Mouse (Mus musculus) hindbrain, postnatal 0 days (tissue): ENCODE results near the gene Slc29a1. TPM values are rescaled to one million over a fixed set of nuclear protein-coding genes. Genes with fewer than 3 reads are reported as not detected.

ENCODE experiments used
- ATAC-seq: fragments of 200-750 bp; cut with Nextera tagmentation; 2 replicates; pipeline ENCODE4 v1.8.0; 2017; ENCODE audit warnings: mild to moderate bottlenecking, moderate TSS enrichment, moderate library complexity
- DNase-seq: peaks from one replicate; pipeline ENCODE4 v3.0.0-alpha.2; 2015; ENCODE audit warnings: low spot score
- H3K27ac ChIP-seq: fragments of 300-500 bp; sonication (generic); 2 replicates; pipeline ENCODE4 v1.5.1; 2014; ENCODE audit warnings: mild to moderate bottlenecking
- H3K27me3 ChIP-seq: fragments of 300-500 bp; sonication (generic); 2 replicates; pipeline ENCODE4 v1.6.1; 2014; ENCODE audit warnings: low read length, mixed read lengths; ENCODE audit not compliant: insufficient read depth
- H3K36me3 ChIP-seq: fragments of 300-500 bp; sonication (generic); 2 replicates; pipeline ENCODE4 v1.6.1; 2014; ENCODE audit warnings: low read length, mixed read lengths; ENCODE audit not compliant: insufficient read depth
- H3K4me1 ChIP-seq: fragments of 300-500 bp; sonication (generic); 2 replicates; pipeline ENCODE4 v1.6.1; 2014; ENCODE audit warnings: antibody characterized with exemption, low read length, mixed read lengths; ENCODE audit not compliant: insufficient read depth
- H3K4me2 ChIP-seq: fragments of 300-500 bp; sonication (generic); 2 replicates; pipeline ENCODE4 v1.6.1; 2014; ENCODE audit warnings: low read depth, mild to moderate bottlenecking, low read length, moderate library complexity, mixed read lengths
- H3K4me3 ChIP-seq: fragments of 300-500 bp; sonication (generic); 2 replicates; pipeline ENCODE4 v1.5.1; 2014; ENCODE audit warnings: low read length
- H3K9ac ChIP-seq: fragments of 300-500 bp; sonication (generic); replicated peaks from 2 replicates; pipeline ENCODE4 v1.6.1; 2014; ENCODE audit warnings: mild to moderate bottlenecking, low read length, moderate library complexity, mixed read lengths
- H3K9me3 ChIP-seq: fragments of 300-500 bp; sonication (generic); 2 replicates; pipeline ENCODE4 v1.6.1; 2016; ENCODE audit warnings: low read length, mixed read lengths
- CTCF ChIP-seq: IDR thresholded peaks from 2 replicates; pipeline ENCODE4 v1.5.1; 2016; ENCODE audit warnings: antibody characterized with exemption, control low read depth, low read depth
- WGBS: fragments of 180-500 bp; shearing (Covaris S2); extraction: QIAGEN DNeasy Blood & Tissue Kit; methylation state at CpG from one replicate; pipeline ENCODE4 v1.1.7; 2014; 5-methylcytosine and 5-hydroxymethylcytosine counted together
- polyA plus RNA-seq: library from polyadenylated mRNA; unstranded; fragments of >200 nt; fragmentation: Nextera tagmentation; extraction: Ambion mirVana; gene quantifications from 2 replicates; pipeline ENCODE4 v1.2.1, GENCODE M21; 2015
- total RNA-seq: library from RNA; depleted of rRNA; stranded (reverse); fragments of >200 nt; gene quantifications from 2 replicates; pipeline ENCODE4 v1.2.3, GENCODE M21; 2014

Slc29a1 gene
- total and polyA plus RNA-seq, 2 experiments from 2014 or later, result 60.6 to 170 TPM

DNA sequence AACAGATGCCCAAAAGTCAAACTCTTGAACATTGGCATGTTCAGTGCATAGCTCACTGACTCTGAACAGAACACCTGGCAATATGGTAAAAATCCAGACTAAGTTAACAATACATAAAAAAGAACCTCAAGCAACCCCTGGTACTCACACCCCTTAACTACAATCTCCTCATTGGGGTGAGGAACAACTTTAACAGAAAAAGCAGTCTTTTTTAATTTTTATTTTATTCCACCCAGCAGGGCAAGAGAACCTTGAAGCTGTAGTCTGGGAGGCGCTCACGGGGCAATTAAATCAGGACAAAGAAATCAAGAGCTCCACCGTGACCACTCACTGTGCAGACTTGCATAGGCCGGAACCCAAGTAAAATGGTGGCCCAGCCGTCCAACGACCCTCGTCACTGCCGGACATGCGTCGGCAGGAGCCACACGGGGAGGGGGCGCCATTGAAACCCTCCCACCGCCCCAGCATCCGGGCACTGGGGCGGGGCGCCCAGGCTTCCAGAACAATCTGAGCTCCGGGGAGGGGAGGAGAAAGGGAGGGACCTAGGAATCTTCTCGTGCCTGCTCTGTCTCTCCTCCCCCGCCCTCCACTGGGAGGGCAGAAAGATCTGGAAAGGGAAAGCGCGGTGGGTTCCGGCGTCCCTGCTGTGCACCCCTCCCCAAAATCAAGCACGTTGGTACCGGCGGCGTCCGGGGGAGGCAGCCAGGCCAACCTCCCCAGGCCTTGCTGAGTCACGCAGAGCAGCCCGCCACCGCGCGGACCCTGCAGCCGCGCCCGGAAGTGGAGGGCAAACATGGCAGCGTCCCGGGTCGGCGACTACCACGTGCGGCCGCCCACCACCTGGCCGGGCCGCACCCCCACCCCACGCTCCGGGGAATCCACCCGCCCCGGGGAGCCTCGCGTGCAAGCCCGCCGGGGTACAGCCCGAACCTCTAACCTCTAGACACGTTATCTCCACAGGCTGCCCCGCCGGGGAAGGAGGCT is 27.0 kb downstream of the Slc29a1 start:
- Histone ChIP-seq H3K4me2 (peak overlapping the region; percentile 79), H3K9ac (peak overlapping the region; percentile 100), H3K36me3 (peaks cover 42% of the 10 kb centered on the region), H3K4me3 (peak overlapping the region; percentile 100), H3K4me1 (peaks cover 3% of the 10 kb centered on the region; the same call in 1 of the 2 replicates), H3K9me3 (no peaks in the 10 kb centered on the region), H3K27me3 (no peaks in the 10 kb centered on the region), H3K27ac (peak overlapping the region; percentile 96)
- ATAC-seq (peak; percentile 69), DNase-seq (peak; percentile 95)
- under 1% methylated on average over 52 of the region's 57 CpGs for WGBS
- TF ChIP-seq CTCF, result peak; percentile 7

DNA sequence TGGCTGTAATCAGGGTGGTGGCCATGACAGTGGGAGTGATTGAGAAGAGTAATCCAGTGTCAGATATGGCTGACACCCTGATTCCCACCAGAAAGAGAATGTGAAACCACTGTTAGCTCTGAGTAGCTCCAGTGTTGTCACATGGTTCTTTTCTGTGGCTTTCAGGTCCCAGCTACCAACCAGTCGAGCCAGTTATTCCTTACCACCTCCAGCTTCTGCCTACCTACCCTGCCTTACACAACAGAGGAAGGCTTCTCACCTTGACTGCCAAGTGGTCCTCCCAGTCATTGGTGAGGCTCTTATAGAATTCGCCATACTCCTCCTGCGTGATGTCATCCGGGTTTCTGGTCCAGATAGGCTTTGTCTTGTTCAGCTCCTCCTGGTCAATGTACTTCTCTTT is 29.4 kb downstream of the Slc29a1 start:
- 90% methylated on average over 4 of the region's 4 CpGs for WGBS
- Histone ChIP-seq H3K4me1 (peaks cover 5% of the 10 kb centered on the region), H3K36me3 (peaks cover 58% of the 10 kb centered on the region)

DNA sequence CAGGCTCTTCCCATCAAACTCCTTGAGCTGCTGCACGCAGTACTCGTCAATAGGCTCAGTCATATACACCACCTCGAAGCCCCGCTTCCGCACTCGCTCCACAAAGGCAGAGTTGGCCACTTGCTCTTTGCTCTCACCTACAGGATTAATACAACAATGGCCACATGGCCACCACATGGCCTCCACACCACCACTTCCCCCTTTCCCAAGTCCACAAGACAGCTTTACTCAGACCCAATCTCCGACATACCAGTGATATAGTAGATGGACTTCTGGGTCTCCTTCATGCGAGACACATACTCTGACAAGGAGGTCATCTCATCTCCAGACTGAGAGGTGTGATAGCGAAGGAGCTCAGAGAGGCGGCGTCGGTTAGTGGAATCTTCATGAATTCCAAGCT is 30.4 kb downstream of the Slc29a1 start:
- H3K9me3 ChIP-seq, result no peaks in the 10 kb centered on the region
- H3K27ac ChIP-seq, result no peak overlapping the region
- ATAC-seq, result no peak
- H3K4me2 ChIP-seq, result no peak overlapping the region
- WGBS, result 89% methylated on average over 12 of the region's 12 CpGs
- H3K36me3 ChIP-seq, result peaks cover 58% of the 10 kb centered on the region
- H3K4me1 ChIP-seq, result peaks cover 9% of the 10 kb centered on the region; the same call in 1 of the 2 replicates
- H3K9ac ChIP-seq, result no peak overlapping the region
- no peak for TF ChIP-seq CTCF
- no peak for DNase-seq
- H3K4me3 ChIP-seq, result no peak overlapping the region
- no peaks in the 10 kb centered on the region for H3K27me3 ChIP-seq

More for the DNA sequence above, 29.4 kb downstream of the Slc29a1 start:
- no peak for ATAC-seq
- DNase-seq, result no peak
- TF ChIP-seq CTCF, result no peak
- Histone ChIP-seq H3K9me3 (no peaks in the 10 kb centered on the region), H3K4me3 (no peak overlapping the region), H3K27me3 (no peaks in the 10 kb centered on the region), H3K4me2 (no peak overlapping the region), H3K9ac (no peak overlapping the region), H3K27ac (no peak overlapping the region)

GRCm38 (mm10) chr17:45567162-45567601 is 32.2 kb downstream of the Slc29a1 start:
- peaks cover 9% of the 10 kb centered on the region; the same call in 1 of the 2 replicates for H3K4me1 ChIP-seq
- ATAC-seq (no peak), DNase-seq (no peak)
- WGBS, result 19% methylated on average over 4 of the region's 4 CpGs
- no peak for TF ChIP-seq CTCF
- peak overlapping the region; percentile 22; the same call in 1 of the 2 replicates for H3K27ac ChIP-seq
- H3K9ac ChIP-seq, result no peak overlapping the region
- no peak overlapping the region for H3K4me2 ChIP-seq
- peaks cover 58% of the 10 kb centered on the region for H3K36me3 ChIP-seq
- H3K27me3 ChIP-seq, result no peaks in the 10 kb centered on the region
- H3K9me3 ChIP-seq, result no peaks in the 10 kb centered on the region
- no peak overlapping the region for H3K4me3 ChIP-seq

DNA sequence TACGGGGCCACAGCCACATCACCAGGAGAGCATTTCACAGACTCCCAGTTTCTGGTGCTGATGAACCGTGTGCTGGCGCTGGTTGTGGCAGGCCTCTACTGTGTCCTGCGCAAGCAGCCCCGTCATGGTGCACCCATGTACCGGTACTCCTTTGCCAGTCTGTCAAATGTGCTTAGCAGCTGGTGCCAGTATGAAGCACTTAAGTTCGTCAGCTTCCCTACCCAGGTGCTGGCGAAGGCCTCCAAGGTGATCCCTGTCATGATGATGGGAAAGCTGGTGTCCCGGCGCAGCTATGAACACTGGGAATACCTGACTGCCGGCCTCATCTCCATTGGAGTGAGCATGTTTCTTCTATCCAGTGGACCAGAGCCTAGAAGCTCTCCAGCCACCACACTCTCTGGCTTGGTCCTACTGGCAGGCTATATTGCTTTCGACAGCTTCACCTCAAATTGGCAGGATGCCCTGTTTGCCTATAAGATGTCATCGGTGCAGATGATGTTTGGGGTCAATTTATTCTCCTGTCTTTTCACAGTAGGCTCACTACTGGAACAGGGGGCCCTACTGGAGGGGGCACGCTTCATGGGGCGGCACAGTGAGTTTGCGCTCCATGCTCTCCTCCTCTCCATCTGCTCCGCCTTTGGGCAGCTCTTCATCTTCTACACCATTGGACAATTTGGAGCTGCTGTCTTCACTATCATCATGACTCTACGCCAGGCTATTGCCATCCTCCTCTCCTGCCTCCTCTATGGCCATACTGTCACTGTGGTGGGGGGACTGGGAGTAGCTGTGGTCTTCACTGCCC is 32.8 kb downstream of the Slc29a1 start:
- H3K4me1 ChIP-seq, result peaks cover 9% of the 10 kb centered on the region; the same call in 1 of the 2 replicates
- peaks cover 58% of the 10 kb centered on the region for H3K36me3 ChIP-seq
- no peak overlapping the region for H3K4me3 ChIP-seq
- TF ChIP-seq CTCF, result no peak
- no peak overlapping the region for H3K4me2 ChIP-seq
- H3K27ac ChIP-seq, result peak overlapping the region; percentile 22; the same call in 1 of the 2 replicates
- ATAC-seq (no peak), DNase-seq (no peak)
- H3K9ac ChIP-seq, result no peak overlapping the region
- H3K9me3 ChIP-seq, result no peaks in the 10 kb centered on the region
- H3K27me3 ChIP-seq, result no peaks in the 10 kb centered on the region
- WGBS, result 61% methylated on average over 18 of the region's 18 CpGs

- H3K4me1 ChIP-seq, result peaks cover 9% of the 10 kb centered on the region; the same call in 1 of the 2 replicates
- no peak for DNase-seq
- no peak overlapping the region for H3K4me3 ChIP-seq
- no peak overlapping the region for H3K27ac ChIP-seq
- no peaks in the 10 kb centered on the region for H3K27me3 ChIP-seq
- no peak overlapping the region for H3K4me2 ChIP-seq
- ATAC-seq, result no peak
- TF ChIP-seq CTCF, result no peak
- peaks cover 52% of the 10 kb centered on the region for H3K36me3 ChIP-seq
- WGBS, result 76% methylated on average over 1 of the region's 1 CpGs
- H3K9me3 ChIP-seq, result no peaks in the 10 kb centered on the region
- no peak overlapping the region for H3K9ac ChIP-seq
Observed at GRCm38 (mm10) chr17:45566031-45566359, 33.4 kb downstream of the Slc29a1 start.
